Mouse (Mus musculus) cortical plate, adult 2 months (tissue): ENCODE measurements at regions not wholly inside any gene's neighbourhood (a gene's known extent, or its start where the extent isn't known, plus 50 kb on each side); places are given as distances from the start of the nearest gene placed in this dataset.

Source experiments
- CTCF ChIP-seq: fragments of 200-500 bp; IDR thresholded peaks from 2 replicates; pipeline ENCODE4 v1.5.1; 2011; ENCODE audit warnings: mild to moderate bottlenecking, control low read depth, low read length; ENCODE audit not compliant: insufficient read depth; ENCODE audit errors: extremely low read depth
- POLR2A ChIP-seq: fragments of 200-500 bp; IDR thresholded peaks from 2 replicates; pipeline ENCODE4 v1.6.1; 2011; ENCODE audit warnings: mild to moderate bottlenecking, low read length, control low read depth; ENCODE audit not compliant: insufficient read depth; ENCODE audit errors: extremely low read depth

DNA sequence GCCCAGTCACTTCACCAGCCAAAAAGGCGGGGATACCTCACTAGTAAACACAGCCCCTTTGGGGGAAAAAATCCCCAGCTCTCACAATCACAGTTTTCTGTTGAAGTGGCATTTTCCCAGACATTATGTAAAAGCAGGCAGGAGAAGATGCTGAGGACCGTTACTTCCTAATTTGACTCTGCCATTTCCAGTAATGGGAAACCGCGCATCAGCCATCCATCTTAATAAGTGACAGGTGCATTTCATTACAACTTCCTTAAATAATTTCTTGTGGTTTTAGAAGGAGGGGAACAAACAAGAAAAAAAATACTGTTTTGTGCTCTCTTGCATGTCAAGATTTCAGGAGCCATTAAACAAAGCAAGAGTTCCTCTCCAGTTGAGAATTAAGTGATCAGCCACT lies 70.2 kb upstream of the Alk start:
- TF ChIP-seq CTCF (no peak), POLR2A (no peak)
